Mouse (Mus musculus): Measurements from ENCODE around the gene Ptgds.

Ptgds gene

DNA sequence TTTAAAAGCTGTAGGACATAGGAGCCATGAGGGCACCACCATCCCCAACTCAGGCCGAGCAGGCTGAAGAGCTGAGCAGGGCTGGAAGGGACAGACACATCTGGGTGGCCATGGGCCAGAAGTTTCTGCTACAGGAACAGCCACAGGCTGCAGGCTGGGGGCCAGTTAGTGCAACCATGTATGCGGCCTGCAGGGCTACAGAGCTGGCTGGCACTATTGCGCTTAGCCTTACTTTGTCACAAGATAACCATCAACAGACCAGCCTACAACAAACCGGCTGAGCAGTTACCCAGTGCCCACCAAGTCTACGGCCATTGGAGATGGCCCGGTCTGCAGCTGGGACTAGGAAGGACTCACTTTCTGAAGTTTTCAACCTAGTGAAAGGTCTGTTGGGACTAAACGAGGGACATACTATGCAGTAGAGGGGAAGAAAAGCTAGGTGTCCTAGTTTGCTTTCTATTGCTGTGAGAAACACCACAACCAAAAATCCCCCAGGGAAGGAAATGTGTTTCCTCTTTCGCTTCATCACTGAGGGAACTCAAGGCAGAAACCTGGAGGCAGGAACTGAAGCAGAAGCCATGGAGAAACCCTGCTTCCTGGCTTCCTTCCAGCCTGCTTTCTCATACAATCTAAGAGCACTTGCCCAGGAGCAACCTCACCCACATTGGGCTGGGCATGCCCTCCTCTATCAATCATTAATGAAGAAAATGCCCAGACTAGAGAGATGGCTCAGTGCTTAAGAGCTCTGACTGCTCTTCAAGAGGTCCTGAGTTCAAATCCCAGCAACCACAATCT is 18.8 kb downstream of the Ptgds start:
- DNase-seq (ENCODE audit: low read depth, low spot score) = no peak

DNA sequence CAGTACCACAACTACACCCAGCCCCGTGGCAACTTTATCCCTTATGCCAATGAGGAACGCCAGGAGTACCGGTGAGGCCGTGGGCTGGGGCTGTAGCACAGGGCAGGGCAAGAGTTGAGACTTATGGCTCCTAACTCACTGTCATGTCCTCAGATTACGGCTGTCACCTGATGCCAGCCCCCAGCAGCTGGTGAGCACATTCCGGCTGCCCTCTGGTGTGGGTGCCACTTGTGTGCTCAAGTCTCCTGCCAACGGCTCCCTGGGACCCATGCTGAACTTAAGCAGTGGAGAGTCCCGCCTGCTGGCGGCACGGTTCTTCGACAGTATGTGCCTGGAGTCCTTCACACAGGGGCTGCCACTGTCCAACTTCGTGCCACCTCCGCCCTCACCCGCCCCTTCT is 27.2 kb downstream of the Ptgds start:
- DNase-seq (ENCODE audit: low read depth, low spot score) = no peak

DNA sequence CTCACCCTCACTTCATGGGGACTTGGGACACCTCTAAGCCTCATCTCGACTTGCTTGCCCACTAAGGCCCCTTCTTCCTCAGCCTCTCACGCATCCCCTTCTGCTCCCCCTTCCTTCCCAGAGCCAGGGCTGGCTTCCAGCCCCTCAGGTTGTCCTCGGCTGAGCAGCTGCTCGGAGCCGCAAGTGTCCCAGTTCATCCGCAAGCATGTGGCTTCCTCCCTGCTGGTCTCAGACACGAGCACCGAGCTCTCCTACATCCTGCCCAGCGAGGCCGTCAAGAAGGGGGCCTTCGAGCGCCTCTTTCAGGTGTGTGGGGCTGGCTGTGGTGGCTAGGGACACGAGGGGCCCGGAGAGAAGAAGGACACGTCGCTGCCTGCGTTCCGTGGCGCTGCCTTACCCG is 28.8 kb downstream of the Ptgds start:
- no peak for DNase-seq (ENCODE audit: low read depth, low spot score)

DNA sequence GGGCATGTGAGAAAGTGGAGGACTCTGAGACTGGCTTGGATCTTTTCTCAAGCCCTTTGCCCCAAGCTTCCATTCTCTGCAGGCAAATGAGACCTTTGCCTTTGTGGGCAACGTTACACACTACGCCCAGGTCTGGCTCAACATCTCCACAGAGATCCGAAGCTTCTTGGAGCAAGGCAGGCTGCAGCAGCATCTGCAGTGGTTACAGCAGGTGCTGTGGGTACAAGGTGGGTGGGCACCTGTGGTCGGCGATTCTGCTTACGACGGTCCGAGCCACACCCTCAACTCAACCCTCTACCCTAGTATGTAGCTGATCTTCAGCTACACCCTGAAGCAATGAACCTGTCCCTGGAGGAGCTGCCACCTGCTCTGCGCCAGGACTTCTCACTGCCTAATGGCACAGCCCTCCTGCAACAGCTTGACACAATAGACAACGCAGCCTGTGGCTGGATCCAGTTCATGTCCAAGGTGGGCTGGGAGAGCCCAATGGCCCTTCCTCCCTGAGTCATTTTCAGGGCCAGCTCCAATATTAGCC is 33.5 kb downstream of the Ptgds start:
- DNase-seq (ENCODE audit: low read depth, low spot score) = no peak

DNA sequence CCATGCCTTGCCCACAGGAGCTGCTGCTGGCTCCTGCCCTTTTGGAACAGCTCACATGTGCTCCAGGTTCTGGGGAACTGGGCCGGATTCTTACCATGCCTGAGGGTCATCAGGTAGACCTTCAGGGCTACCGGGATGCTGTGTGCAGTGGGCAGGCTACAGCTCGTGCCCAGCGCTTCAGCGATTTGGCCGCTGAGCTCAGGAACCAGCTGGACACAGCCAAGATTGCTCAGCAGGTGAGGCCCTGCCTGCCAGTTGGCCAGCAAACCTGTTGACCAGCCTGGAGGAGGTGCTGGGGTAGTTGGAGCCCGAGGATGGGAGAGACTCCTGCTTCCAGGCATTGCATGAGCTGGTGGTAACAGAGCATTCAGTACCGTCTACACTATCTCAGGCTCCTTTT is 35.6 kb downstream of the Ptgds start:
- DNase-seq (ENCODE audit: low read depth, low spot score) = no peak

DNA sequence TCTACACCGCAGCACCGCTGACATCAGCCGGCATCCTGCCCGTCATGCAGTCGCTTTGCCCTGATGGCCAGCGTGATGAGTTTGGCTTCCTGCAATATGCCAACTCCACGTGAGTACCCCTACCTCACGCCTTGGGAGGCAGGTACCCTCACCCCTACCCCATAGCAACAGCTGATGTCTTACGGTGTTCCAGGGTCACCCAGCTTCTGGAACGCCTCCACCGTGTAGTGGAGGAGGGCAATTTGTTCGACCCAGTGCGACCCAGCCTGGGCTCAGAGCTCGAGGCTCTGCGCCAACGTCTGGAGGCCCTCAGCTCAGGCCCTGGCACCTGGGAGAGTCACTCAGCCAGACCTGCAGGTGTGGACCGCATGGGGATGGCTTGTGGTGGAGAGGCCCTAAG is 36.7 kb downstream of the Ptgds start:
- DNase-seq (ENCODE audit: low read depth, low spot score) = no peak

DNA sequence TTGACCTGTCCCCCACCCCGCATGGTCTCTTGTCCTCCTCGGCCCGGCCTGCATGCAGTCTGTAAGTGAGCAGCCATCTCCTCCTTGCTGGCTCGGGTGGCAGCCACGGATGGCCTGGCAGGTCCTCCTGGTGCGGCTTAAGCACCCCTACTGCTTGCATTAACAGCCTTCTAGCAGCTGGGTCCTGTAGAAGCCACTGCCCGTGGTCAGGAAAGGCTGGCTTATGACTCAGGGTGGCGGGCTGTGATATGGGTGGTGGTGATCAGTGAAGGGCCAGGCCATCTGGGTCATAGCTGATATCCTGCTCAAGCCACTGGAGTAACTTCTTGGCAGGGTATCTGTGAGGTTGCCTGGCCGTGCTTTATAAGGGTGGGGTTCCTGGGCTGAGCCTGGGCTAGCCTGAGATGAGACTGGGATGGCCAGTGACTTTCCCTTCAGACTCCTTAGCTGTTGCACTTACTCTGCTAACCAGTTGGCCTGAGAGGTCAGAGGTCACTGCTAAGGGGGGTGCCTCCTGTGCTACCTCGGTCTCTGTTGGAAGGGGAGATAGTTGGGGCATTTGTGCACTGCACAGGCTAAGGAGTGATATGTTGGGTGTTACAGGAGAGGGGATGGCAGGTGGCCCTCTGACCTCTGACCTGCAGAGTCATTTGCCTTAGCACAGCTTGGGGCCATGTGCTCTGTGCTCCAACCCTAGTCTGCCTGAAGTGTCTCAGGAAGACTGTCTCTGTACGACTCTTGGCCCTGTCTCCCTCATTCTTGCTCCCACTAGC is 37.3 kb downstream of the Ptgds start:
- no peak for DNase-seq (ENCODE audit: low read depth, low spot score)

DNA sequence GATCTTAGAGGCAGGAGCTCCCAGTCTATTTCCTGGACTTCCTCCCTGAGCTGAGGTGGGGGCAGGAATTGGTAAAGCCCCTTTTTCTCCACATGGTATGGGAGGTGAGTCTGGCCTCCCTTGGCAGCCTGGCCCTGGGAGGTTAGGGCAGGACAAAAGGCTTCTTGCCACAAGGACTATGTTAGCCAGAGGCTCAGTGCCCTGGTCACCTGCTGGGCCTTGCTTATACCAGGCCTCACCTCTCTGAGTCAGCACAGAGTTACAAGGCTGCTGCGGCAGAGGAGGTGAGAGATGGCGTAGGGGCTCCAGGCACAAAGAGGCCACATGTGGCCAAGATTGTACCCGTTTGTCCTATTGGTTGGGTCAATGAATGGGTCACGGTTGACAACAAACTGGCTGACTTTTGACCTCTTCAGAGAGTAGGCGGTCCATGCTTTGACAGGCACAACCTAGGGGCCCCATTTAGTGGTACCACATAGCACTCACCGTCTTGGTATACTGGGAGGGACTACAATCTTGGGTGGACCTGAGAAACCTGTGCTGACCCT is 38.5 kb downstream of the Ptgds start:
- no peak for DNase-seq (ENCODE audit: low read depth, low spot score)

DNA sequence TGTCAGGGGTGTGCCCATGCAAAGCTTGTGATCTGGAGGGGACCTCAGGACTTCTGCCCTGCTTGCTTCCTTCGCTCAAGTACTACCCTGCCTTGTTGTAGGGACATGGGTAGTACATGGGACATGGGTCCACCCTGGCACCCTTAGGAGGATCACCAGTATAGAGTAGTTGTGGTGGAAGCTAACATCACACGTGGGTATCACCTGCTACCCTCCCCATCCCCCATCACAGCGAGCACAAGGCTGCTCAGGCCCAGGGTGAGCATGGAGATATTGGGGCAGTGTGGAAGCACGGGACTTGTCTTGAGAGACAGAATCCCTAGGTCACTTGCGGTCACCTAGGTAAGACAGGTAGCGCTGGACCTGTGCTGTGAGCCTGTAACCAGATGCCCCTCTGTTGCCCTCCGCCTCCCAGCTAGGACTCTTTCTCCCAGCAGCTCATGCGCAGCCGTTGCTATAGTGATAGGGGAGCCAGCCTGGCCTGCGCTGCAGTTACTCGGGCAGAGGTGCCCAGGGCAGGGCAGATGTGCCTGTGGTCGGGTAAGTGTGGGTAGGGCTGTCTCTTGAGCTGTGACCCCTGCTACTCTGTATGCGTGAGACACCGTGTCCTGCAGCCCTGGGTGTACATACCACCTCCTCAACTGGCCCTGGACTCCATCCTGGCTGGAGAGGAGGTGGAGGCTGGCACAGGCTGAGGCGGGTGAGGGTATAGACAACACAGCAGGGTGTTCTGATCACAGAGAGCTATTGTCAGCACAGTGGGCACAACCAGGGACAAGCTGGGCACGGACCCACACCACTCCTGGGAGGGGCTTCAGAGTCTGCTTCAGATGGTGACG is 39.2 kb downstream of the Ptgds start:
- DNase-seq (ENCODE audit: low read depth, low spot score) = no peak

DNA sequence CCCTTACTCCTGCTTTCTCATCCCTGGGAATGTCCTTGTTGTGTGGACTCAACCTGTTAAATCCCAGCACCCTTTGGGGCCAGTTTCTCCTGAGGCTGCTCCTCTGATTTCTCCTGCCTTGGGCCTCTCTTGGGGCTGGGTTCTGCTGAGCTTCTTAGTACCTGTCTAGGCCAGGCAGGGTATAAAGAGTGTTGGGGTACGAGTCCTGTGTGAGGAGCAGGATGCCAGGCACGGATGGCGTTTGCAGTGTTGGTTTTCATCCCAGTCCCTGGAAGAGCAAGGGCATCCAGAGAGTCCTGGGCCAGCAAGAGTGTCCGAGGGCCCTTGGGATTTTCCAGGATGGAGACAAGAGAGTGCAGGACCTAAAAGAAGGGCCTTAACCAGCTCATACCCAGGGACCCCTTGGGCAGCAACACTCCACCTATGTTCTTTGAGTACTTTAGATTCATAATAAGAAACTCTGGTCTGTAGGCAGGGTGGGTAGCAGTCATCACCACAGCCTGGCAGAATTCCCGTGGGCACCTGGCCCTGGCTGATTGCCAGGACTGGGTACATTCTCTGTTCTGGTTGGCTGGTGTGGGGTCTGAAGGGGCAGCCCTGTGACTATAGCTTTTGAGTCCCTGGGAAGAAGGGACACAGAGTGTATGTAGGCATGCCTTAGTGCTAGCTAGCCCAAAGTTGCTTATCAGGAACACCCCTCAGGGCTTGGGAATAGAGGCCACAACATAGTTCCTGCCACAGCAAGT is 40.2 kb downstream of the Ptgds start:
- no peak for DNase-seq (ENCODE audit: low read depth, low spot score)

DNA sequence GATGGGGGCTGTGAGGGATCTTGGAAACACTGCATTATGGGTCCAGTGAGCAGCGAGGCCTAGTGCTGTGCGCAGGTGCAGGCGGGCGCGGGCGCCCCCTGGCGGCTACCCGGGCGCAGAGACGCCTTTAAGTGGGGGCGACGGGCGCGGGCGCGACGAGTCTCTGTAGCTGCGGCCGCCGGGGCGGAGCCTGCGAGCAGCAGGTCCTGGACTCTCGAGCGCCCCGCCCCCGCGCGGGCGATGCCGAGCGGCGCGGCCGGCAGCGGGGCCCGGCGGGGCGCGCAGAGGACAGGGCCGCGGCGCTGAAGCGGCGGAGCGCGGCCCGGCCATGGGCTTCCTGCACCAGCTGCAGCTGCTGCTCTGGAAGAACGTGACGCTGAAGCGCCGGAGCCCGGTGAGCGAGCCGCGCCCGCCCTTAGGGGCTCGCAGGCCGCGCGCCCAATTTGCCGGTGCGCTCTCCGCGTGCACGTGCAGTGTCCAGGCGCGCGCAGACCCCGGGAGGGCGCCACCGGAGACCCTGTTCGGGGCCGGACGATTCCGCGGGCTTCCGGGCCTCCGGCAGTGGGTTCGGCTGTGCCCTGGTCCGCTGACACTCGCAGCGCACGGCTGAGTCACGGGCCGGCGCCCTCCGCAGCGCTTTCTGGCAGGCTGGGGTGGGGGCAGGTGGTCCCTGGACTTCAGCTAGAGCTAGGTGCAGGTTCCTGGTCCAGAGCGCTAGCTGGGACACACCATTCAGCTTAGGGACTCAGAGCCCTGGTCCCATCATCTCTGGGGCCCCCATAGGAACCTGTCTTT is 41.2 kb downstream of the Ptgds start, which contains the start of gene Abca2:
Gene Abca2 (plus strand): TSS at position 262 of the 795 bp plus-strand sequence.
- peak; percentile 93 for DNase-seq (ENCODE audit: low read depth, low spot score)

DNA sequence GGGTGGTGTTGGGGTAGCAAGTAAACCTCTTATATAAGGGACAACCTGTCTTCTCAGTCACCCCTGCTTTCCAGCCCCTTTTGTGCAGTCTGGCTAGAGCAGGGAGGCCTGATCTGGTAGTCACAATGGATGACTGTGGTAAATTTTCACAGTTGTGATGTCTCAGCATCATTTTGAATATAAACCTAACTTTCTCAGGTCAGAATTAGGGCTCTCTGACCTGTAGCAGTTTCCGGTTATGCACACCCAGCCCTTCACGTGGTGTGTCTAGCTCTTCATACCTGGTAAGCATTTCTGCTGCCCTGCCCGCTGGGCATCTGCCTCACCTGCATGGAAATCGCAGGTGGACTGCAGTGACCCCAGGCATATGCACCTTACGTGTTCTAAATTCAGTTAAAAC is 42.6 kb downstream of the Ptgds start:
- no peak for DNase-seq (ENCODE audit: low read depth, low spot score)

DNA sequence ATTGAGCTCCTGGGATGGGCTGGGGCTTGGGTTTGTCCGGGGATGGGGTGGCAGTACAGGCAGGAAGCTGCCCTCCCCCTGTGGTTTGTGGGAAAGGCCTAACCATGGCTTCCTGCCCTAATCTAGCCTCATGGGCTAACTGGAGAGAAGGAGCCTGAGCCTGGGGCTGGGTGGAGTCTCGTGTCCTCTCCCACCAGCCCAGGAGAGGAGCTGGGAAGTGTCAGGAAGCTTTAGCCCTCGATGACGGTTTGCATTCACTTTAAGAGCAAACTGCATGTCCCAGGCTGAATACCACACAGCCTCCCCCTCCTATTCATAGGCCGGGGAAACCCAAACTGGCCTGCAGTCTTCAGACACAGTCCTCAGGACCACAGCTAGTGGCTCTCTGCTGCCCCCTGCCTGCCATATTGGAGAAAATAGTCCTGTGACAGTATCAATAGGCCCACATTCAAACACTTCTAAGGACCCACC is 43.1 kb downstream of the Ptgds start:
- peak; percentile 87 for DNase-seq (ENCODE audit: low read depth, low spot score)

DNA sequence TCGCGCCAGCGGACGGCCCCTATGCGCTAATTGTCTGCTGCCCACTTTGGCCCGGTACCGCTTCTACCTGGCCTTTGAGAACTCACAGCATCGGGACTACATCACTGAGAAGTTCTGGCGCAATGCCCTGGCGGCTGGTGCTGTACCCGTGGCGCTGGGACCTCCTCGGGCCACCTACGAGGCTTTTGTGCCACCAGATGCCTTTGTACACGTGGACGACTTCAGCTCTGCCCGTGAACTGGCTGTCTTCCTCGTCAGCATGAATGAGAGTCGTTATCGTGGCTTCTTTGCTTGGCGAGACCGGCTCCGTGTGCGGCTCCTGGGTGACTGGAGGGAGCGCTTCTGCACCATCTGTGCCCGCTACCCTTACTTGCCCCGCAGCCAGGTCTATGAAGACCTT is 44.4 kb downstream of the Ptgds start:
- DNase-seq (ENCODE audit: low read depth, low spot score) = no peak

DNA sequence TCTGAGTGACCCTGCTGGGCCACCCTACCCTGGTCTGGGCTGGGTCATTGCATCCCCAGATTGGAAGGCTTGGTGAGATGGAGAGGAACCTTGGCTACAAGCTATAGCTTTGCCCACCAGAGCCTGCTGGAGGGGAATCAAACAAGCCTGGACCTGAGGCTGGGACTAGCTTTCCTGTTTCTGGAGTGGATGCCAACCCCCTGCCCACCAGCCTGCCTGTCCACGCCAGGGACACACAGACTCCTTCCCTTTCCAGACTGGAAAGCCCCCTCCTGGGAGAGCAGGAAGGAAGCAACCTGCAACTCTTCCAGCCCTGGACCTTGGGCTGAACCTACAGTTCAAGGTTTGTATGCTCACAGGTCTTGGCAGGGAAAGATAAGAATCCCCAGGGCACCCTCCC is 46.2 kb downstream of the Ptgds start:
- DNase-seq (ENCODE audit: low read depth, low spot score) = no peak

DNA sequence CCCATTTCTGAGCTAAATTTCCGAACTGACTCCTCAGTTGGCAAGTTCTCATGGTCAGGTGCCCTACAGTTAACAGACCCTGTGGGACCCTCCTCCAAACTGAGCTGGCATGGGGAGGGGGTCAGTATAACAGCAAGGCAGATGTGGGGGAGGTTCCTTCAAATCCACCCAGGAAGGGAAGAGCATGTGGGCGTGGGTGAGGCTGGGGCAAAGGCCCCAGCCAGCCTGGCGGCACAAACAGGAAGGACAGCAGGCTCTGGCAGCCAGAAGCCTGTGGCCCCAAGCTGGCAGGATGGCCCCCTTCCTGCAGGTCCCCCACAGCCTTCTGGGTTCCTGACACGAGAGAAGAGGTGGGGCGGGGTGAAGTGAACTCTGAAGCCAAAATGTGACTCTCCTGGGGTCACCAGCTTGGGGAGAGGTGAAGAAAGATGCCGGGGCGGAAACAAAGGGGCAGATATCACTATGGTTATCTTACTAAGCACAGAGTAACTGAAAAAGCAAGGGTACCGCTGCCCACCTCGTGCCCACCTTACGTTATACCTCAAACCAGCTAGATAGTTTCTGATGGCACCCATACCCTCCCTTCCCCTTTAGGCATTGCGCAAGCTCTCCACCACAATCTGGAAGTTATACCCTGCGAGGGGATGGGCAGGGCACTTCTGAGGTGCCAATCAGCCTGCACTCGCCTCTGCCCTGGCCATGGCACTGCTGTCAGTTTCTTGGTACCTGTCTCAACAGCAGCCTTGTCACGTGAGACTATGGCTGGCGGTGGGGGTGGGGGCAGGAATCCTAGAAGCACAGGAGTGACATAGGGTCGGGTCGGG is 47.0 kb downstream of the Ptgds start, which contains the start of gene Fut7:
Gene Fut7 (plus strand): TSS at position 681 of the 824 bp plus-strand sequence.
- DNase-seq (ENCODE audit: low read depth, low spot score) = no peak

DNA sequence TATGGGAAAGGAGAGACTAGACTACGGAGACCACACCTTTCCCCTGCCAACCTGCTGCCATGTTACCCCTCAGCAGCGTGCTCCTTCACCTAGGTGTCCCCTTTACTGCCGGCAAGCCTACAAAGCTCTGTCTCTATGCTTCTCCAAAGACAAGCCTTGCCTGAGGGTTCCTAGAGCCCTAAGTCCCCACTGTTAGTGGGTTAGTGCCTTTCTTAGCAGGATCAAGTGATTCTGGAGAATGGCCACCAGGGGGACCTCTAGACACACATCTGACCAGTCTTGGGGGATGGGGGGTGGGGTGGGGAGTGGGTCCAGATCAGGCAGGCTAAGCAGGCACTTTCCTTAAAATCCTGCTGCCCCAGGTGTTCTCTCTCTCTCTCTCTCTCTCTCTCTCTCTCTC is 48.0 kb downstream of the Ptgds start:
- DNase-seq (ENCODE audit: low read depth, low spot score) = peak; percentile 87

DNA sequence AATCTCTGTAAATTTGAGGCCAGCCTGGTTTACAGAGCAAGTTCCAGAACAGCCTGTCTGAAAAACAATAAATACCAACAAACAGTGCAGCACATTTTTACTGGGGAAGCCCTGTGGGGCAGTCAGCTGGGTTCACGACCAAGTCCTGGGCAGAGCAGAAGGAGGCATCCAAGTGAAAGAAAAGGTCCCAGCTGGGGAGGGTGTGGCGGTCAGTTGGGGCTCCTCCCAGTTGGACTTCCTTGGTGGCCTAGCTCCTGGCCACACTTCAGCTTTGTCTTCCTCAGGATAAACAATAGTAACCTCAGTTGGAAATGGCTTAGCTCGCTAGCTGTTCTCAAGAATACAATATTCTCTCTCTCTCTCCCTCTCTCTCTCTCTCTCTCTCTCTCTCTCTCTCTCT is 52.4 kb downstream of the Ptgds start:
- DNase-seq (ENCODE audit: low read depth, low spot score) = no peak

Measured in ES-CJ7 (cell line).